Mouse (Mus musculus): ENCODE data around the gene Wnt8b.

DNA sequence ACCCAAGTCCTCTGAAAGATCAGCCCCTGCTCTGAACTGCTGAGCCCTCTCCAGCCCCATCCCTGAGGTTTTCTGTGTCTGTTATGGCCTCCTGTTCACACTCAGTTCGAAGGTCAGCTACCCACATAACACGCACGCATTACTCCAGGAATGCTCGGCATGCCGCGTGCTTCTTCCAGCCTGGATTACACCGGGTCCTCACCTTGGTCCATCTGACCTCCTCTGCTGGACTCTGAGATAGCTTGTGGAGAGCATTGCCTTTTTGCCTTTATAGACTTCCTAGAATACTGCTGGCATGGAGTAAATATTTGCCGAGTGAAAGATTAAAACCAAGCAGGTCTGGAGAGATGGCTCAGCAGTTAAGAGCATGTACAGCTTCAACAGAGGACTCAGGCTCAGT lies 37.9 kb upstream of the Wnt8b start:
- TF ChIP-seq CTCF (IDR thresholded peaks at IDR 0.05 in 2 of 3, conservative IDR thresholded peaks at IDR 0.05 in 1 of 3; ENCODE audit: control insufficient read depth in 1 of 3, insufficient read depth in 1 of 3, low read depth in 2 of 3, low read length in 3 of 3, poor library complexity in 1 of 3, severe bottlenecking in 1 of 3) (no peak), JUND (IDR thresholded peaks at IDR 0.05; ENCODE audit: low read depth, low read length) (no peak), ZNF384 (IDR thresholded peaks at IDR 0.05; ENCODE audit: low read depth, low read length) (no peak), MAZ (IDR thresholded peaks at IDR 0.05; ENCODE audit: low read depth, low read length) (no peak), MYC (IDR thresholded peaks at IDR 0.05; ENCODE audit: low read depth, low read length) (no peak), EP300 (IDR thresholded peaks at IDR 0.05; ENCODE audit: low read depth in 1 of 2, low read length in 2 of 2) (no peak), POLR2A (IDR thresholded peaks at IDR 0.05; ENCODE audit: control insufficient read depth in 1 of 2, insufficient read depth in 1 of 2, low read depth in 1 of 2, low read length in 2 of 2, poor library complexity in 1 of 2) (no peak), ZC3H11A (IDR thresholded peaks at IDR 0.05; ENCODE audit: low read depth, low read length) (no peak), GATA1 (IDR thresholded peaks at IDR 0.05; ENCODE audit: low read depth, low read length) (no peak), MAX (IDR thresholded peaks at IDR 0.05; ENCODE audit: low read length) (no peak), HCFC1 (IDR thresholded peaks at IDR 0.05; ENCODE audit: low read depth, low read length) (no peak), TAL1 (IDR thresholded peaks at IDR 0.05; ENCODE audit: low read length) (no peak), RAD21 (IDR thresholded peaks at IDR 0.05; ENCODE audit: low read depth, low read length) (no peak), NRF1 (IDR thresholded peaks at IDR 0.05; ENCODE audit: insufficient read depth, low read depth, low read length, poor library complexity, severe bottlenecking) (no peak)
